In the genomic region with DNA sequence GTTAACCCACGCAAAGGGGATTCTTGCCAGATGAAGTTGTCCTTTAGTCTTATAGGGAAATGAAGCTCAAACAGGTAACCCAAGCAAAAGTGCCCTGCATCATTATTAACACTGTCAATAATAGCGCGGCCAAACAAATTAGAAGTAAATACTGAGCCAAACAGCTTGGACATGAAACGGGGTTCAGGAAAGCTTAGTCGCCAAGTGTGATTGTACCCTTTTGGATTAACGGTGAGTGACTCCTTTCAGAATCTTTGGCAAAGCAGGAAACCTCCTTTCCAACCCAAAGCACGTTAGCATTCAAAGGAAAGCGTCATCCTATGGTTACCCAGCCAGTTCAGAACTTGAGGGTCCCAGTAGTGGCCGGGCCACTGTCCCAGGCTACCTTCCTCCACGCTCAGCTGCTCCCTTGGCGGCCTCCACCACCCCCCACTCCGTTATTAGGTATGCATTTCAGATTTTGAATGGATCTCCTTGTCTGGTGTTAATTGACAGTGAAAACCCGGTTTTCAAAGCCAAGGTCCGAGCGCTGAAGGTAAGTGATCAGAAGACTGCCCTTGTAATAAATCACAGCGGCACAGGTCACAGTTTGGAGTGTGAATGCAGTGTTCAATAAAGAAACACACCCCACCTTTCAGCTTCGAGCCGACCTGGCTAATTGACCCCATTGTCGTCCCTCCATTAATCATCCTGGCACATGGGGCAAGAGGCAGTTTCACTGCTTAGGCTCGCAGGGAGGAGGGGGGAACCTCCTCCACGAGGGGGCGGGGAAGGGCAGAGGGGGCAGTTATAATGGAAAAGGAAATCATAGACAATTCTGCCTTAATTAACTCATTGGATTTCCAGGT, we compare ENCODE assay signal across 13 mouse cellular contexts.
A peak's percentile ranks its signal among the peaks of the same experiment; 100 is the strongest.
DNase-seq lines count a peak whose midpoint lies in the region; ATAC-seq lines count a peak whose summit lies in the region.
"Had no signal": no experiment of that assay in that cellular context is flagged by ENCODE, and none has a peak within 500 bp of the region (broad histone marks: within the 10 kb centered on the region; RNA-seq: fewer than 3 reads in every experiment).

No protein-coding gene starts in this region.

- H3K4me1 ChIP-seq in embryonic facial prominence, embryonic 13.5 days: peaks cover 35% of the 10 kb centered on the region
- peaks cover 19% of the 10 kb centered on the region for H3K4me1 ChIP-seq in hindbrain, embryonic 15.5 days (replicated peaks)
- peaks cover 10% of the 10 kb centered on the region for H3K4me1 ChIP-seq in midbrain, embryonic 15.5 days

- no peak overlapping the region for H3K9ac ChIP-seq in embryonic facial prominence, embryonic 13.5 days
- H3K9ac ChIP-seq in hindbrain, embryonic 15.5 days: no peak overlapping the region
- no peak overlapping the region for H3K9ac ChIP-seq in midbrain, embryonic 15.5 days
- H3K9ac ChIP-seq: lung, embryonic 14.5 days had no signal

- H3K9me3 ChIP-seq in embryonic facial prominence, embryonic 13.5 days: no peaks in the 10 kb centered on the region
- no peaks in the 10 kb centered on the region for H3K9me3 ChIP-seq in hindbrain, embryonic 15.5 days
- H3K9me3 ChIP-seq in midbrain, embryonic 15.5 days: no peaks in the 10 kb centered on the region

- H3K27me3 ChIP-seq in embryonic facial prominence, embryonic 13.5 days: peaks cover 27% of the 10 kb centered on the region
- H3K27me3 ChIP-seq in hindbrain, embryonic 15.5 days: 0 out of 2 replicates have a peak, but pooled peaks cover 2% of the 10 kb centered on the region
- peaks cover 5% of the 10 kb centered on the region; the same call in 1 of the 2 replicates for H3K27me3 ChIP-seq in midbrain, embryonic 15.5 days (replicated peaks)

- no peak for ATAC-seq in embryonic facial prominence, embryonic 13.5 days (ENCODE audit: insufficient number of reproducible peaks, insufficient read depth, low FRiP score, low TSS enrichment, low read depth)
- ATAC-seq in hindbrain, embryonic 15.5 days (ENCODE audit: low FRiP score, low read depth): peak; percentile 51; the same call in 1 of the 2 replicates
- ATAC-seq in midbrain, embryonic 15.5 days (replicated peaks): no peak
- ATAC-seq in granulocyte monocyte progenitor cell, adult 5-6 weeks (replicated peaks; ENCODE audit: poor library complexity, severe bottlenecking): no peak
- ATAC-seq in CD4-positive, CD25-positive, alpha-beta regulatory T cell, adult 4 months: no peak

- DNase-seq in embryo, embryonic 10.5 days (ENCODE audit: low spot score): peak; percentile 80
- DNase-seq in layer of hippocampus, postnatal 10 days (ENCODE audit: low spot score in 2 of 2): no peak
- DNase-seq in left cerebral cortex, postnatal 25 days (ENCODE audit: low spot score in 2 of 2): no peak
- DNase-seq: adrenal gland, postnatal 36 days; cerebellum, adult 8-10 months; gastrocnemius, postnatal 10 days; lung, embryonic 14.5 days had no signal

- 29% methylated on average over 22 of the region's 22 CpGs for WGBS in embryonic facial prominence, embryonic 13.5 days
- 23% methylated on average over 22 of the region's 22 CpGs for WGBS in hindbrain, embryonic 15.5 days
- 29% methylated on average over 22 of the region's 22 CpGs for WGBS in midbrain, embryonic 15.5 days

- peak overlapping the region; percentile 35 for H3K4me2 ChIP-seq in embryonic facial prominence, embryonic 13.5 days
- H3K4me2 ChIP-seq in hindbrain, embryonic 15.5 days: peak overlapping the region; percentile 9; the same call in 1 of the 2 replicates
- H3K4me2 ChIP-seq in midbrain, embryonic 15.5 days: peak overlapping the region; percentile 22; the same call in 1 of the 2 replicates
- H3K4me2 ChIP-seq: lung, embryonic 14.5 days had no signal

- no peak overlapping the region for H3K27ac ChIP-seq in embryonic facial prominence, embryonic 13.5 days
- H3K27ac ChIP-seq in hindbrain, embryonic 15.5 days (replicated peaks): no peak overlapping the region
- no peak overlapping the region for H3K27ac ChIP-seq in midbrain, embryonic 15.5 days
- H3K27ac ChIP-seq: stomach, postnatal 0 days had no signal

- intact Hi-C loops in left cerebral cortex, postnatal 25 days (cut with DNase I): no loop called here

- no peaks in the 10 kb centered on the region for H3K36me3 ChIP-seq in embryonic facial prominence, embryonic 13.5 days
- H3K36me3 ChIP-seq in hindbrain, embryonic 15.5 days: no peaks in the 10 kb centered on the region
- H3K36me3 ChIP-seq in midbrain, embryonic 15.5 days (replicated peaks): no peaks in the 10 kb centered on the region

- H3K4me3 ChIP-seq in embryonic facial prominence, embryonic 13.5 days: no peak overlapping the region
- no peak overlapping the region for H3K4me3 ChIP-seq in hindbrain, embryonic 15.5 days
- H3K4me3 ChIP-seq in midbrain, embryonic 15.5 days: no peak overlapping the region
